Comparison of ENCODE assay signal across 11 mouse cellular contexts in genomic region chr11:65649956-65650715, GRCm38 (mm10).
DNase-seq lines count a peak whose midpoint lies in the region; ATAC-seq and TF ChIP-seq lines count a peak whose summit lies in the region.
"Had no signal": no experiment of that assay in that cellular context is flagged by ENCODE, and none has a peak within 500 bp of the region (broad histone marks: within the 10 kb centered on the region; RNA-seq: fewer than 3 reads in every experiment).

No protein-coding gene starts in this region.

- intact Hi-C loops in heart, adult 2 months (cut with DNase I): no loop called here
- intact Hi-C loops in heart, postnatal 25 days (cut with DNase I): no loop called here

- H3K9ac ChIP-seq in heart, adult 2 months (ENCODE audit: low read depth, low read length): 0 out of 2 replicates have a peak overlapping the region, but pooled peaks have one; percentile 7
- H3K9ac ChIP-seq in liver, embryonic 12.5 days: peak overlapping the region; percentile 63

- 0 out of 2 replicates have a peak, but pooled peaks have one; percentile 15 for ATAC-seq in G1E (ENCODE audit: extremely low read depth, insufficient number of reproducible peaks, low FRiP score, poor library complexity, severe bottlenecking)
- ATAC-seq in erythroid progenitor cell, adult 5-6 weeks (replicated peaks; ENCODE audit: low FRiP score, poor library complexity, severe bottlenecking): peak; percentile 90
- ATAC-seq in liver, embryonic 12.5 days: peak; percentile 99
- ATAC-seq: activated CD4-positive, CD25-positive, alpha-beta regulatory T cell, adult 4 months; inflammation-experienced regulatory T-cells, adult 6 months had no signal

- H3K27ac ChIP-seq in heart, adult 2 months: peak overlapping the region; percentile 64
- peak overlapping the region; percentile 97 for H3K27ac ChIP-seq in liver, embryonic 12.5 days

- H3K79me2 ChIP-seq in heart, adult 2 months (replicated peaks; ENCODE audit: control insufficient read depth, insufficient read depth, low read length): no peaks in the 10 kb centered on the region

- no peak for TF ChIP-seq EP300 in heart, adult 2 months (IDR thresholded peaks at IDR 0.05; ENCODE audit: insufficient read depth, low read depth, low read length)

- TF ChIP-seq CTCF in heart, adult 2 months (IDR thresholded peaks at IDR 0.05): no peak
- TF ChIP-seq CTCF in G1E (IDR thresholded peaks at IDR 0.05; ENCODE audit: low read depth, low read length): no peak

- peak in 1 of 2 experiments; percentile 23 for DNase-seq in heart, adult 2 months
- no peak for DNase-seq in heart, postnatal 25 days (ENCODE audit: low spot score)
- DNase-seq in G1E (ENCODE audit: low spot score): no peak
- DNase-seq in kidney, postnatal 25 days: no peak
- DNase-seq in cerebellum, postnatal 14 days: no peak
- DNase-seq in T-cell, adult 2 months (ENCODE audit: low spot score): no peak
- DNase-seq: lung, postnatal 4 days had no signal

- H3K36me3 ChIP-seq in heart, adult 2 months (ENCODE audit: control insufficient read depth, insufficient read depth, low read length): peaks cover 9% of the 10 kb centered on the region
- H3K36me3 ChIP-seq in G1E (replicated peaks): no peaks in the 10 kb centered on the region
- H3K36me3 ChIP-seq in liver, embryonic 12.5 days: no peaks in the 10 kb centered on the region

- 31% methylated on average over 4 of the region's 4 CpGs for WGBS in heart, adult 2 months
- 10% methylated on average over 4 of the region's 4 CpGs for WGBS in liver, embryonic 12.5 days (ENCODE audit: insufficient replicate concordance)

- peak overlapping the region; percentile 71 for H3K4me2 ChIP-seq in liver, embryonic 12.5 days

- H3K9me3 ChIP-seq in G1E (replicated peaks): no peaks in the 10 kb centered on the region
- no peaks in the 10 kb centered on the region for H3K9me3 ChIP-seq in liver, embryonic 12.5 days (replicated peaks)

- TF ChIP-seq POLR2A in heart, adult 2 months (IDR thresholded peaks at IDR 0.05; ENCODE audit: insufficient read depth, low read depth, low read length): 0 out of 2 replicates have a peak, but pooled peaks have one; percentile 21

- H3K4me1 ChIP-seq in heart, adult 2 months (ENCODE audit: control insufficient read depth, insufficient read depth, low read length): peaks cover 3% of the 10 kb centered on the region; the same call in 1 of the 2 replicates
- H3K4me1 ChIP-seq in G1E (ENCODE audit: insufficient read depth, low read depth, low read length): no peaks in the 10 kb centered on the region
- H3K4me1 ChIP-seq in liver, embryonic 12.5 days: peaks cover 74% of the 10 kb centered on the region

- H3K27me3 ChIP-seq in heart, adult 2 months (ENCODE audit: control insufficient read depth, insufficient read depth, low read length): no peaks in the 10 kb centered on the region
- peaks cover 5% of the 10 kb centered on the region; the same call in 1 of the 2 replicates for H3K27me3 ChIP-seq in G1E (ENCODE audit: insufficient read depth, low read length)
- no peaks in the 10 kb centered on the region for H3K27me3 ChIP-seq in liver, embryonic 12.5 days (replicated peaks)

- no peak overlapping the region for H3K4me3 ChIP-seq in heart, adult 2 months
- no peak overlapping the region for H3K4me3 ChIP-seq in G1E (ENCODE audit: low read depth, low read length)
- peak overlapping the region; percentile 39 for H3K4me3 ChIP-seq in liver, embryonic 12.5 days

Comparison
In these comparisons a context has a peak if more than half of its experiments do, and no peak if none do; other contexts are left out.
1. ATAC-seq: peak in every context shown above with its lines; median percentile 99 in liver, embryonic 12.5 days; 90 in erythroid progenitor cell, adult 5-6 weeks; 15 in G1E.